Mouse (Mus musculus) midbrain, embryonic 10.5 days (tissue): ENCODE results near the gene Fmod. TPM values are rescaled to one million over a fixed set of nuclear protein-coding genes. Genes with fewer than 3 reads are reported as not detected.
A peak's percentile ranks its signal among the peaks of the same experiment; 100 is the strongest.

Experiments used
- DNase-seq: peaks from one replicate; pipeline ENCODE4 v3.0.0-alpha.2; 2017; ENCODE audit warnings: low spot score
- H3K27ac ChIP-seq: fragments of 300-500 bp; sonication (generic); replicated peaks from 2 replicates; pipeline ENCODE4 v1.5.1; 2016; ENCODE audit warnings: mild to moderate bottlenecking
- H3K27me3 ChIP-seq: fragments of 300-500 bp; sonication (generic); 2 replicates; pipeline ENCODE4 v1.6.1; 2016; ENCODE audit warnings: low read depth, mild to moderate bottlenecking; ENCODE audit not compliant: poor library complexity, severe bottlenecking
- H3K36me3 ChIP-seq: fragments of 300-500 bp; sonication (generic); 2 replicates; pipeline ENCODE4 v1.6.1; 2016; ENCODE audit warnings: mild to moderate bottlenecking, moderate library complexity
- H3K4me1 ChIP-seq: fragments of 300-500 bp; sonication (generic); 2 replicates; pipeline ENCODE4 v1.6.1; 2016
- H3K4me3 ChIP-seq: fragments of 300-500 bp; sonication (generic); 2 replicates; pipeline ENCODE4 v1.5.1; 2016; ENCODE audit warnings: mild to moderate bottlenecking, moderate library complexity
- H3K9me3 ChIP-seq: fragments of 300-500 bp; sonication (generic); replicated peaks from 2 replicates; pipeline ENCODE4 v1.6.1; 2016; ENCODE audit warnings: mild to moderate bottlenecking
- WGBS: fragments of 180-500 bp; shearing (Covaris S2); methylation state at CpG from one replicate; pipeline ENCODE4 v1.1.7; 2016; 5-methylcytosine and 5-hydroxymethylcytosine counted together
- polyA plus RNA-seq: library from polyadenylated mRNA; unstranded; fragments of >200 nt; fragmentation: Nextera tagmentation; extraction: Ambion mirVana; gene quantifications from 2 replicates; pipeline ENCODE4 v1.2.1, GENCODE M21; 2016

Gene Fmod
- polyA plus RNA-seq, 1 experiment from 2014 or later, result 2.8 TPM

- peaks cover 61% of the 10 kb centered on the region for H3K4me1 ChIP-seq
- H3K9me3 ChIP-seq, result no peaks in the 10 kb centered on the region
- 91% methylated on average over 4 of the region's 4 CpGs for WGBS
- no peaks in the 10 kb centered on the region for H3K27me3 ChIP-seq
- peak overlapping the region; percentile 91 for H3K27ac ChIP-seq
- DNase-seq, result no peak
- H3K36me3 ChIP-seq, result peaks cover 23% of the 10 kb centered on the region
- 0 out of 2 replicates have a peak overlapping the region, but pooled peaks have one; percentile 75 for H3K4me3 ChIP-seq
These were observed 43.4 kb downstream of the Fmod start for GRCm38 (mm10) chr1:134080406-134080805.

- WGBS, result 90% methylated on average over 5 of the region's 5 CpGs
- no peaks in the 10 kb centered on the region for H3K9me3 ChIP-seq
These were observed 43.9 kb downstream of the Fmod start for GRCm38 (mm10) chr1:134080881-134081450.

GRCm38 (mm10) chr1:134082987-134083516 is 46.0 kb downstream of the Fmod start:
- H3K4me3 ChIP-seq, result no peak overlapping the region
- DNase-seq, result no peak
- peaks cover 55% of the 10 kb centered on the region for H3K4me1 ChIP-seq
- WGBS, result 74% methylated on average over 11 of the region's 11 CpGs
- no peaks in the 10 kb centered on the region for H3K36me3 ChIP-seq
- H3K27ac ChIP-seq, result peak overlapping the region; percentile 52
- H3K27me3 ChIP-seq, result no peaks in the 10 kb centered on the region; the same call in 1 of the 2 replicates
- no peaks in the 10 kb centered on the region for H3K9me3 ChIP-seq

More at GRCm38 (mm10) chr1:134080881-134081450, 43.9 kb downstream of the Fmod start:
- Histone ChIP-seq H3K36me3 (peaks cover 18% of the 10 kb centered on the region), H3K4me3 (no peak overlapping the region), H3K27me3 (no peaks in the 10 kb centered on the region), H3K27ac (no peak overlapping the region), H3K4me1 (peaks cover 61% of the 10 kb centered on the region)
- DNase-seq, result no peak

GRCm38 (mm10) chr1:134083676-134084075 is 46.6 kb downstream of the Fmod start:
- 85% methylated on average over 8 of the region's 8 CpGs for WGBS
- Histone ChIP-seq H3K9me3 (no peaks in the 10 kb centered on the region), H3K27me3 (no peaks in the 10 kb centered on the region; the same call in 1 of the 2 replicates), H3K4me1 (peaks cover 52% of the 10 kb centered on the region), H3K36me3 (no peaks in the 10 kb centered on the region), H3K4me3 (no peak overlapping the region), H3K27ac (0 out of 2 replicates have a peak overlapping the region, but pooled peaks have one; percentile 52)
- DNase-seq, result no peak

GRCm38 (mm10) chr1:134084128-134084527 is 47.1 kb downstream of the Fmod start:
- Histone ChIP-seq H3K4me3 (no peak overlapping the region), H3K27me3 (no peaks in the 10 kb centered on the region; the same call in 1 of the 2 replicates), H3K9me3 (no peaks in the 10 kb centered on the region), H3K27ac (no peak overlapping the region), H3K4me1 (peaks cover 50% of the 10 kb centered on the region), H3K36me3 (no peaks in the 10 kb centered on the region)
- 87% methylated on average over 3 of the region's 3 CpGs for WGBS
- no peak for DNase-seq

- DNase-seq, result no peak
- peak overlapping the region; percentile 82 for H3K27ac ChIP-seq
These were observed 49.0 kb downstream of the Fmod start for GRCm38 (mm10) chr1:134086017-134086416.

GRCm38 (mm10) chr1:134086811-134087398 is 49.9 kb downstream of the Fmod start:
- Histone ChIP-seq H3K27ac (peak overlapping the region; percentile 82), H3K4me3 (peak overlapping the region; percentile 20), H3K27me3 (peaks cover 3% of the 10 kb centered on the region; the same call in 1 of the 2 replicates), H3K9me3 (no peaks in the 10 kb centered on the region), H3K36me3 (no peaks in the 10 kb centered on the region), H3K4me1 (peaks cover 36% of the 10 kb centered on the region)
- whole genome bisulfite sequencing, result 53% methylated on average over 16 of the region's 16 CpGs
- DNase-seq, result no peak

More at GRCm38 (mm10) chr1:134086017-134086416, 49.0 kb downstream of the Fmod start:
- Histone ChIP-seq H3K4me3 (0 out of 2 replicates have a peak overlapping the region, but pooled peaks have one; percentile 20), H3K27me3 (no peaks in the 10 kb centered on the region; the same call in 1 of the 2 replicates), H3K4me1 (peaks cover 34% of the 10 kb centered on the region), H3K9me3 (no peaks in the 10 kb centered on the region), H3K36me3 (no peaks in the 10 kb centered on the region)
- WGBS, result 9% methylated on average over 3 of the region's 3 CpGs

GRCm38 (mm10) chr1:134089074-134089473 is 52.0 kb downstream of the Fmod start:
- Histone ChIP-seq H3K4me1 (peaks cover 47% of the 10 kb centered on the region), H3K27ac (no peak overlapping the region), H3K27me3 (peaks cover 11% of the 10 kb centered on the region; the same call in 1 of the 2 replicates), H3K9me3 (no peaks in the 10 kb centered on the region), H3K36me3 (no peaks in the 10 kb centered on the region), H3K4me3 (no peak overlapping the region)
- WGBS, result 91% methylated on average over 7 of the region's 7 CpGs
- no peak for DNase-seq

GRCm38 (mm10) chr1:134091851-134092250 is 54.8 kb downstream of the Fmod start:
- no peaks in the 10 kb centered on the region for H3K36me3 ChIP-seq
- H3K27ac ChIP-seq, result peak overlapping the region; percentile 89
- H3K4me1 ChIP-seq, result peaks cover 56% of the 10 kb centered on the region
- WGBS, result 87% methylated on average over 3 of the region's 3 CpGs
- no peak overlapping the region for H3K4me3 ChIP-seq
- peaks cover 19% of the 10 kb centered on the region for H3K27me3 ChIP-seq
- H3K9me3 ChIP-seq, result no peaks in the 10 kb centered on the region
- no peak for DNase-seq

- Histone ChIP-seq H3K36me3 (no peaks in the 10 kb centered on the region), H3K27me3 (peaks cover 19% of the 10 kb centered on the region), H3K4me1 (peaks cover 55% of the 10 kb centered on the region), H3K4me3 (peak overlapping the region; percentile 54), H3K9me3 (no peaks in the 10 kb centered on the region), H3K27ac (peak overlapping the region; percentile 89)
- DNase-seq, result no peak
- 27% methylated on average over 6 of the region's 6 CpGs for WGBS
These were observed 55.3 kb downstream of the Fmod start for GRCm38 (mm10) chr1:134092368-134092767.

- H3K27me3 ChIP-seq, result peaks cover 19% of the 10 kb centered on the region
- peak overlapping the region; percentile 89 for H3K27ac ChIP-seq
- H3K36me3 ChIP-seq, result no peaks in the 10 kb centered on the region
- no peaks in the 10 kb centered on the region for H3K9me3 ChIP-seq
- WGBS, result 2% methylated on average over 43 of the region's 43 CpGs
- H3K4me1 ChIP-seq, result peaks cover 62% of the 10 kb centered on the region
- peak overlapping the region; percentile 54 for H3K4me3 ChIP-seq
- DNase-seq, result peak; percentile 84
These were observed 56.1 kb downstream of the Fmod start for GRCm38 (mm10) chr1:134092852-134093770.

GRCm38 (mm10) chr1:134093771-134094526 is 56.9 kb downstream of the Fmod start:
- no peak for DNase-seq
- Histone ChIP-seq H3K27me3 (peaks cover 19% of the 10 kb centered on the region), H3K36me3 (no peaks in the 10 kb centered on the region), H3K4me3 (peak overlapping the region; percentile 54), H3K9me3 (no peaks in the 10 kb centered on the region), H3K4me1 (peaks cover 70% of the 10 kb centered on the region), H3K27ac (peak overlapping the region; percentile 89)
- 70% methylated on average over 13 of the region's 13 CpGs for WGBS
